Mouse (Mus musculus) gonadal fat pad, adult 2 months (tissue): ENCODE measurements at regions not wholly inside any gene's neighbourhood (a gene's known extent, or its start where the extent isn't known, plus 50 kb on each side); places are given as distances from the start of the nearest gene placed in this dataset.

ENCODE experiments used
- DNase-seq: peaks from one replicate; pipeline ENCODE4 v3.0.0-alpha.2; 2012; ENCODE audit warnings: low read depth

DNA sequence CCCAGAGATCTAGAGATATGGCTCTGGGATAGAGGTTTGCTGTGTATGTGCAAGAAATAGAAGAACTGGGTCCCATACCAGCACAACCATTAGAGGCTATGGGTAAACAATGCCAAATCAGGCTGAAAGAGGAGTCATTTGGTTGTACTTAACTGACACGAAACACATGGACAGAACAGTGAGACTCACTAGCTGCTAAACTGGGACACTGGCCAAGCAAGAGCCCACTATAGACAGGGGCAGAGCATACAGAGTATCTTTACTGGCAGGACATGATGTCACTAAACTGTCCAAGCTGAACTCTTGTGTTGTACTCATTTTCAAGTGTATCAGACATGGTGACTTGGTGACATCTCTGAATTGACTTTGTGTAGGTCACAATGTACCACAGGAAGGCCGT is 371.3 kb upstream of the Dynlrb2 start:
- DNase-seq = no peak

DNA sequence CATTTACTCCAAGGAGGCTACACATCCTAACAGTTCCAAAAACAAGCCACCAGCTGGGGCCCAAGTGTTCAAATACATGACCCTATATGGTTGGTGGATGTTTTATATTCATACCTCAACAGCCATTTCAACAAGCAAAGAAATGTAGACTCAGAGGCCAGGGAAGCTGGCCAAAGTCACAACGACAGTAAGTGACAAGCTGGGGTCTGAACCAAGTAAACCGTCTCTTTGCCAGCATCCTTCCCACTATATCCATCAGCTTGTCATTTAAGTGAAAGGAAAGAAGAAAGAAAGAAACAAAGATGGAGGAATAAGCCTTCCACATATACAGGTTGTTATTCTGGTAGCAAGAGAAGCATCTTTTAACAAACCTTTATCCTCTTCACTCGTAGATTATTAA is 371.7 kb upstream of the Dynlrb2 start:
- no peak for DNase-seq

DNA sequence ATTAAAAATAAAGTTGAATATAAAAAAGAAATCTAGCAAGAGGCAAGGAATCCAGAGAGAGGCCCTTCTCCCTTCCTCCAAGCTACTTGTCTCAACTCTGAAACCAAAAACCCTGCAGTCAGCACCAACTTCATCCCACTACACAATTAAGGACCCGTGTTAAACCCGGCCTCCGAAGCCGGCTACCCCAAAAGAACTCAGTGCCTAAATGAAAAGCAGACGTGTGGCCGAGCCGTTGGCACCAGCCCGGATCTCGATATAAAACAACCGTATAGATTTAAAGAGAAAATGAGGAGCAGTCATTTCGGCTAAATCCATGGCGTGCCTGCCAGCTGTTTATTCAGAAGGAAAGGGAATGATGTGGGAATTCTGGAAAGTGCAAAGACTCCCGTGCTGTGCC is 384.7 kb upstream of the Dynlrb2 start:
- DNase-seq = no peak

DNA sequence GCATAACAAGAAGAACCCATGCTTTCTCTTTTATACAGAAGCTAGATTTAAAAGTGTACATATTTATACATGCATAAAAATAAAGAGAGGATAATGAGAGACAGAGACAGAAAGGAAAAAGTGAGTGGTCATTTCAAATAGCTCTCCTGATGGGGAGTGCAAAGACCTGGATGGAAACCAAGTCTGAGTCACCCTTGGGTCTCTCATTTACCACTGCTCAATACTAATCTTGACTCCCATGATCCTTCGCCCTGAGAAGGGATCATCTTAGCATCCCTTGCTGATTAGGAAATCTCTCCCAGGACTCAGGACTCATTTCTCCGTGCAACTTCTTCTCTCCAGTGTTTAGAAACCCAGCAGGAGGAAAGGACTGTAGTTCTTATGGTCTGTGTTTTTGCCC is 386.9 kb upstream of the Dynlrb2 start:
- DNase-seq = no peak

DNA sequence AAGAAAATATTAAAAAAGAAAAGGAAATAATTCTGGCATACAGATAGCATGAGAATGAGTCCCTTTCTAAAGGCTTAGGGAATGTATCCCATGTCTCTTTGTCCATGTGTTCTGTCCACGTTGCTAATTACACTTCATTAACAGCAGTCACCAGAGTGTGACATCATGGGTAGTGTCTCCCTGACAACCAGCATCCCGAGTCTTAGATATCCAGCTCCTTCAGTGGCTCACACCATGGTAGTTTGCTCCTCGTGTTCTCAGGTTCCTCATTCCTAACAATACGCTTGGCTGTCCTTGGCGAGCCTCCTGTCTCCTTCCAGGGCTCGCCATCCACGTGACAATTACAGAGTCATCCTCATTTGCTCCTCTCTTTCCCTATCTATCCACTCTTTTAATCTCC is 388.1 kb upstream of the Dynlrb2 start:
- no peak for DNase-seq

DNA sequence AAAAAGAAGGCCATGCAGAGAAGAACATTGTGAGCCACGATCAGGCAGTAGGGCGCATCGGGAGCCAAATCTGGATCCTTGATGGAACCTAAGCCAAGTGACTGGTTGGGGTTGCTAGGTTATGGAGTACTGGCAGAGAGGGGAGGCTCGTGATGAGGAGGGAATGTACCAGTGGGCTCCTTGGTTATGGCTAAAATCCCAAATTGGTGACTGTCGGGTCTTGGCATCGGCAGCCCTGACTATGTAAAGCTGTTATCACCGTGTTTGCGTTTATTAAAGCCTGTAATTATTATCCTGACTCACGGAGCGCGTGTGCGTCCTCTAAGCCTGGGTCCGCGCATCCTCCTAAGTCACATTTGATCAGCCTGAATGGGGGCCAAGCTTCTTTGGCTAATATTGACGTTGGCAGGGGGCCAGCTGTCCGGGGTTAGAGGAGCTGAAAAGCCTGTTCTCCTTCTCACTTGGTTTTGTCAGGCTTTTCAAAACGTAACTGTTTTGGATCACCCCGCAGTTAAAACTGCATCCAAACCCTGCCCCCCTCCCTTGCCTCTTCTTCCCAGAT is 388.9 kb upstream of the Dynlrb2 start:
- DNase-seq = no peak

DNA sequence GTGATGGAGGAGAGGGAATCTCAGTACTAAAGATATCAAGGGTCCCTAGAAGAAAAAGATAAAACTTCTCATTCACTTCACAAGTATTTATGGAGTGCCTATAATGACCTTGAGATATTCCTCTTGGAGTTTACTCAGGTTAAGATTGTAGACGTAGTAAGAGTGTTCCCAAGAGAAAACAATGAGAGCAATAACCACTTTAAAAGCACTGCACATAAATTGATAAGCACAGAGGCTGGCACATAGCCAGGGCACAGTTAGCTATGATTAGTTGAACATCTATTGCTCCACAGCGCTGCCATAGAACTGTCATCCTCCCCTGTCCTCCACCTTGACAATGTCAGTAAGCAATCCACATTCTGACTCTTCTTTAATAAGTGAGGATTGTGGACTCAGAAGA is 389.8 kb upstream of the Dynlrb2 start:
- DNase-seq = no peak

DNA sequence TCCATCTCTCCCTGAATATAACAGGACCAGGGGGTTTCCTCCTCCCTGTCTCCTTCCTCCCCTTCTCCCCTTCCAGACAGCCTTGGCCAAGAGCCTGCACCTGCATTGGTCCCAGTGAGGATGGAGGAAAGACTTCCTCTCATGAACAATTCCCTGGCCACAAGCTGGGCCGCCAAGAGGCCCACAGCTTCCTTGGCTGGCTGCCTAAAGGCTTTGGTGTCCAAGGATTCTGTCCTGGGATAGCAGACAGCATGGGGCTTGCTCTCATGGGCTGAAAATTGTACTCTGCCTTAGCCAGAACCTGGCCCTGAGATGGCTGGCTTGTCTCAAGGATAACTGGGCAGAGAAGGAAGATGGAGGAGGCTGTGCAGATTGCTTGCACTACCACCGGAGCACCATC is 390.3 kb upstream of the Dynlrb2 start:
- no peak for DNase-seq

DNA sequence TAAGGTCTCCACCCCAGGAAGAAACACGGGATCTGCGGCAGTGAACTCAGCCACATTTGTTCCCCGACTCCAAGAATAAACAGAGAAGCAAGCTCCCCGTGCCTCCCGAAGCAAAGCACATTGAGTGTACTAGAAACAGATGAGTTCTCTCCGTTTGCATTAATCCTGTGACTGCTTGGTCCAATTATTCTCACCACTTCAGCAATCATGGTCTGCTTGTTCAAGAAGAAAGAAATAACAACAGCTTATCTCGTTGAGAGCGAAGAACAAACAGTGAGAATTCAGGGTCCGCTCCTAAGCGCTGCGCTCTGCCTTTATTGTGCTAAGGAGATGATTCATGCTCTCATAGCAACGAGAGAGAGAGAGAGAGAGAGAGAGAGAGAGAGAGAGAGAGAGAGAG is 393.6 kb upstream of the Dynlrb2 start:
- no peak for DNase-seq

DNA sequence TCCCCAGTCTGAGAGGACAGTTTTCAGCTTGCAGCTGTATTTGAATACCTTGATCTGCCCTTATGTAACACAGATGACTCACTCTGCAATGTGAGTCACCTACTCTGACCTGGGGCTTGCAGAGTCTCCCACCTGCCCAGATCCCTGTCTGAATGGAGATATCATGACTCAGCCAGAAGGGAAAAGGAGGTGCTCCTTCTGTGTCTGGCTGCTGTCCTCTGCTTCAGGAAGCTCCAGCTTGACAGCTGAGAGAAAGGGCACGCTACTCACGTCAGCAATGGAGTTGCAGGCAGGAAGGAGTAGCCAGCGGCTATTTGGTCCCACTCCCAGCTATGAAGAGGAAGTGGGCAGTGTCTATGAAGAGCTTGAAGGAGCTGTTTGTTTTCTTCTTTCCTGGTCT is 389.1 kb upstream of the Maf start:
- DNase-seq = no peak

DNA sequence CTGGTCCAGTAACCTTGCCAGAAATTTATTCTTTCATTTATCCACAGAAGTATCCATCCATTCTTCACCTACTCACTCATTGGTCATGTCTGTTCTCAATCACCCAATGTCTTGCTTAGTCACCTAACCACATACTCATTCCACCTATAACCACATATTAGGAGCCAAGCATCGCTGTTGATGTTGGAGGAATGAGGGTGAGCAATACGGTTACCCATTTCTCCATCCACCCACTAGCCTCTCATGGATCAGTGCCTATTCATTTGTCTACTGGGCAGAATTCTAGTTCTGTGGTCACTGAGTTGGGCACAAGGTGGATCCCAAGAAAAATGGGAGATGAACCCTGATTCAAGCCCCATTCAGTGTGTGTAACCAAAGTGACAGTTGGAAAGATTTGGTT is 375.6 kb upstream of the Maf start:
- no peak for DNase-seq

DNA sequence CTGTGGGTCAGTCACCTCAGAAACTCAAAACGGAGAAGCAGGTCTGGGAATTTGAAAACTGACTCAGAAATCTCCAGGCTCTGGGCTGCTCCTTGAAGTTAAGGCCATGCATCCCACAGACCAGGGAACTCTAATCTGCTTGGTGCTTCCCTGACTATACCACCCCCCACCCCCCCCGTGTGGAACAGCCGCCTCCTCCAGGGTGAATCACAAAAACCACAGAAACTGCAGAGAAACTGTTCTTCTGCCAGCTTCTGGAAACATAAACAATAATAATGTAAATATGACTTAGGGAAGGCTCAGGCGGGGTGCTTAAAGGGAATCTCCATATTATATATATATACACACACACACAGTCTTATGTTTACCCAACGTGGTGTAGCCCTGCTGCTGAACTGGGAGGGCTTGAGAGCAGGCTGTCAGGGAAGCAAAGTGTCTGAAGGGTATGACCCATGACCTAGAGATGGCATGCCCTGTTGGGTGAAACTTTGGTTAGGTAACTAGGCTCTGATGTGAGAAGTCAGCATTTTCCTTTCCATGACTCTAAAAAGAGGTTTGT is 371.3 kb upstream of the Maf start:
- DNase-seq = no peak

DNA sequence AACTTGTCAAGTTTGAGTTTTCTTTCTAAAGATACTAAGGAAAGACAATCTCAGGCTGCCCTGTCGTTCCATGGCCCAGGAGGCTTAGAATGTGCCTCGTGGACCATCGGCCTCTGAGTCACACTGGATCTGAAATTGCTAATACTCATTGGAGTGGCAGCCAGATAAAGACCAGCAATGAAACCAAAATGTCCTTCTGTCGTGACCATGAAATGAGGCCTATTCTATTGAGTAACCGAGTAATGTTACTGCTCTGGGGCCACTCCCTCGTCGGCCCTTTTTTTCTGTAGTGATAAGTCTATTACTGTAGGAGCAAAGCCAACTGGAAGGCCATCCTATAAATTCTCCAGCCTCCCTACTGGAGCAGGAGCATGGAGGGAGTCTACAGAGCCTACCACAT is 363.9 kb upstream of the Maf start:
- no peak for DNase-seq

DNA sequence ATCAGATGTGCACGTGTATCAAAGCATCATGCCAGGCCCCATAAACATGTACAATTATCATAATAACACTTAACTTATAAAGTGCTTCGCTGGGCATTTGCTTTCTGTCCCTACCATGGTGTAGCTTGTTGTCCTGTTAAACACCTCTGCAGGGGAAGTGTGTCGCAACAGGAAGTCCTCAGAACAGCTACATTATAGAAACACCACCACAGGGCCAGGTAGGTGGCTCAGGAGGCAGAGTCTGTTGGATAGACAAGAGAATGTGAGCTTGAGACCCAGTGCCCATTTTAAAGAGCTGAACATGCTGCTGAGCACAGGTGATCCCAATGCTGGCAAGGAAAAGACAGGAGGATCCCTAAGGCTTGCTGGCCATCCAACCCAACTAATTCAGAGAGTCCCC is 361.9 kb upstream of the Maf start:
- DNase-seq = no peak

DNA sequence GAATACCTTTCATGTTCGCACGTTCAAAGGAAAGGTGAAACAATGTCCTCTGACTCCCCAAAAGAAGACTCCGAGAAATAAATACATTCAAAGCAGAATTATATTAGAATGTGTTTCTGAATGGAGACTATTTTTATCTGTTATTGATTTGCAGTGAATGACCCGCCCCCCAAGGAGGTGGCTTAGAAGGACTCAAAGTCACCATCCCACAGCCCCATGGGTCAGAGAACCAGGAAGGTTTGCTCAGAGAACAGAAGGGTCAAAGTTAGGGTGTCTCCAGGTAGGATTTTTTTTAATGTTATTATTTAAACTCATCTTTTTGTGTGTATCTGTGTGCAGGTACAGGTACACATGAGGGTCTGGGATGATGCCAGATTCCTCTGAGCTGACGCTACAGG is 360.4 kb upstream of the Maf start:
- DNase-seq = no peak

DNA sequence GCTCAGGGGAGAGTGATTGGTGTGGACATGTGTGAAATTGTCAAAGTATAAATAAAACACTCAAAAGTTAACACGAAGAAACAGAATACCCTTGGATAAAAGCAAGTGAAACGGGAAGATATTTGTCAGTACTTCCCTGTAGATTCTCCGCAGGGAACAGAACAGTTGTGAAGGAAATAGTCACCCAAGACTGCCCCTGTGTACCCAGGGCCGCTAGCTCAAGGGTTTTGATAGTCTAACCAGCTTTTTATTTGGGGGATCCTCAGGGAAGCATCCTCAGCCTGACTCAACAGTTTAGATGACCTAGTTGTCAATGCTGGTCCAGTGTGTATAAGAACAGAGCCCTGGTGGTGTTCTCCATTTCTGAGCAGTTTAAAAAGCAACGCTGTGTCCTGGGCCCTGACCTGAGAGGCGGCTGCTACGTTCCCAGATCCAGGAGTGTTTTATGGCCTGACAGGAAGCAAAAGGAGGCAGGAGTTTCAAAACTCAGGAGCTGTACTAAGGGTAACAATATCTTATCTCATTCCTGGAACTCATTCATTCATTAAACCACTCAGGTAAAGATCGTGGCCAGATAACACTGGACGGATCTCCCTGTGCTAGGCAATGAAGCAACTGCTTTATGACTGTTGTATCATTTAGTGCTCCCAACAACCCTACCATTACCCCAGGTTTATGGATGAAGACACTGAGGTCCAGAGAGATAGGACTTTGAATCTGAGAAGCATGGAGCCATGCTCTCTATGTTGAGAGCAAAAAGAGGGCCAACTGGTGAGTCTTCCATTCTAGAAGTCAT is 359.8 kb upstream of the Maf start:
- DNase-seq = no peak

DNA sequence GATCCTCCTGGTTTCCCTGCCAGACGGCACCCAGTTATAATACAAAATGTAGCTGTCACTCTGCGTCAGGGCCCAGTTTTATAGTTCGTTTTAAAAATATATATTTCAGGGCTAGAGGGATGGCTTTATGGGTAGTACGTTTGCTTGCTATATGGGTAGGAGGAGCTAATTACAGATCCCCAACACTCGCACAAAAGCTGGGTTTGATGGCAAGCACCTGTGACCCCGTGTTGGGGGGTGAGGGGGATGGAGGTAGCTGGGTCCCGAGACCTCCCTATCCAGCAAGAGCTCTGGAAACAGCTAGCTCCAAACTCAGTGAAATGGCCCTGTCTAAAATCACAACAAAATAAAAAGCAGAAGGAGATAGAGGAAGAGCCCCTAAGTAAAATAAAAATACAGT is 358.3 kb upstream of the Maf start:
- no peak for DNase-seq

DNA sequence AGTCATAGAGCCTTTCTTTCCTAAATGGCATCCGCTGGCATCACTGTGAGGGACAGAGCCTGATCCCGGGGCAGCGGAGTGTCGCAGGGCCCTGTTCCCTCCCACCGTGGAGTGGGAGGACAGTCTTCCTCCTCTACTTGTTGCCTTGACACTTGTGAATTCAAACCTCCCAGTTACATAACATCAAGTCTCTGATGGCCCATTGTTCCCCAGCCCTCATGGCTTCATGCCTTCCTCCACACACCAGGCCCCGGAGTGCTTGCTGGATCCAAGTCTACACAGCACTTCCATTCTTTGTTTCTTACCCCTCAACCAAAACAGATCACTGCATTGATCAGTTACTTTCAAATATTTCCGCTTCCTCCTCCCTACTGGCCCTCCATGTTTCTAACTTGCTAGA is 357.7 kb upstream of the Maf start:
- no peak for DNase-seq

DNA sequence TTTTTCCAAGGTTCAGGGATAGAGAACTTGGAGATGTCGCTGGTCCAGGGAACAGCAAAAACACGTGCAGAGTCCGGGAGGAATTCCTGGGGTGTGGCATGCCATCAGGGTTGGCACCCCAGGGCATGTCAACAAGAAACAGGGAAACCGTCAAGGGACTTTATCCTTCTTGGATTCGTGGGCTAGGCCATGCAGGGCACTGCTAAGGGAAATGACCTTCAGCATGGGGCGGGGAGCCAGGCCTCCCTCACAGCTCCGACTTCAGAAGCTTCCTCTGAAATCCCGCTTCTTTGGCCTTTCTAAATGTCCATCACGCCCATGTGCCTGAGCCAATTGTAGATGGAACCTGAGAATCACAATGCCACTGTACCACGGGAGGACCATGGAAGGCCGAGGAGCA is 357.0 kb upstream of the Maf start:
- DNase-seq = no peak

DNA sequence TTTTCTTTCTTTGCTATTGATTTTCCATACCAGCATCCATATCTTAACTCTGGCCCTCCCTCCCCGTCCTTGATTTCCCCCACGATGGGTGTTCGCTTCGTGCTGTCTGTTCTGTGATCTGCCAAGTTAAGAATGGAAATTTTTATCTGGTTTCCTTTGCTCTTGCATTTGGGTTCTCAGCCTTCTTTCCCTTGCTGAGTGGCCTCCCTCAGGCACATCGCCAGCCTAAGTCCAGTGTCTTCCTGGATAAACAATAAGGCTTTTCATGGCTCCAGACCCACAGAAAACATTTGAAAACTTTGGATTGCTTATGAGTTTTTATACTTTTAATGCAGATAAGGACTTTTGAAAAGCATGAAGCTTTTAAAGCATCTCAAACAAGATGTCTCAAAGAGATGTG is 355.9 kb upstream of the Maf start:
- no peak for DNase-seq

DNA sequence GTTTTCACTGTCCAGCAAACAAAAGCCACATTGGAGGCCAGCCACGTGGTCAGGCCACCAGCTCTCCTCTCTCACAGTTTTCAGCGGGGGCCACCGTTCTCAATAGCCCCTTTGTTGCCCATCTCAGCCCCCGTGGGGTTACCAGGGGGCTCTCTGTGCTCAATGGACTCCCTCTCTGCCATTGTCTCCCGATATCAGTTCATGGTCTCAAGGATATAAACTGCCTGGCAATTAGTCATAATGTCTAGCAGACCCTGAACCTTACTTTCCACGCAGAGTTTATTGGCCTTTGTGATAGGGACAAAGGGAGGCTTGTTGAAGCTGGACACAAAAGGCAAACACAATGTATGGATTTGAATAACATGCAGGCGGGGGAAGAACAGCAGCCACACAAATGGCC is 345.9 kb upstream of the Maf start:
- no peak for DNase-seq

DNA sequence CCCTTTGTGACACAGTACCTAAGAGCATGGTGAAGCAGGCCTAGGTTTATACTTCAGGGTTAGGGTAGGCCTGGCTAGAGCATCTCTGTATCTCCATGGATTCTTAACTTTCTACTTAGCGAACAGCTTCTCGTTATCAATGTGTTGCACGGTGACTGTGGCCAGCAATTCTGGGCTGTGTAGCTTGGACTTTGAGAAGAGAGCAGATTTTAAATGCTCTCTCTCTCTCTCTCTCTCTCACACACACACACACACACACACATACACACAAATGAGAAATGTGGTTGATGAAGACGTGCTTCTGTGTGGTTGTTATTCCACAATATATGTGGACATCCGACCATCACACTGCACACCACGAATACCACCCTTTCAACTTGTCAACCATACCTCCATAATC is 345.4 kb upstream of the Maf start:
- no peak for DNase-seq

DNA sequence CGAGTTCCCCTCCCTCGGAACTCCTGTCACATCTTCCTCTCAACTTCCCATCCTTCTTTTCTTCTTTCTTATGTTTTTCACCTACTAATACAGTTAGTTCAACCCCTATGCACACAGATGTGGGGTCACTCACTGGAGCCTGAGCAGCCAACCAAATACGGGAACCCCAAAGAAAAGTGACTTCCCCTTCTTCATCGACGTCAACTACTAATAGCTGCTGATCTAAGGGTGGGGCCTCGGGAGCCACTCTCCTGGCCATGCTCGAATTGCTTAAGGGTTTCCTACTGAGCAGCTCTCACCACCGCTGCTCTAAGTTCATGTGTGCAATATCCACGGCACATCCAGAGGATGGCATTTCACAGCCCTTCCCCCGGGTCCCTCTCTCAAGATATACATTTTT is 340.9 kb upstream of the Maf start:
- no peak for DNase-seq

DNA sequence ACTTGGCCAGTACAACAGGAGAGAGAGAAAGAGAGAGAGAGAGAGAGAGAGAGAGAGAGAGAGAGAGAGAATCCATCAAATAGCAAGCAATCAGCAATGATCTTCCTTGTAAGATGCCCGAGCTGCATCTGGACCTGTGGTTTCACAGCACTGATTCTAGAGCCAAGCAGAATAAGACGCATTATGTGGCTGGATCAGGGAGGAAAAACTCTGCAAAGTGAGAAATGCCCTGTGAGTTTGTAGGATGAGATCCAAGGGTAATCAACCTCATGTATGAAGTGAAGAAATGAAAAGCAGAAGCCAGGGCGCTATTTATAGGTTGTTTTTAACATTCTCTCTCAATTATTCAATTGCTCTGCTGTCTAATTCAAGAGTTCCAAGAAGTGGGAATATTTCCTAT is 339.3 kb upstream of the Maf start:
- no peak for DNase-seq
